Mouse (Mus musculus): Measurements from ENCODE around the gene Dnajc19. TPM values are rescaled to one million over a fixed set of nuclear protein-coding genes. Genes with fewer than 3 reads are reported as not detected.

Gene Dnajc19
- polyA plus RNA-seq (2012; rRNA removed): 67.8 and 87.7 TPM in 2 replicates

DNA sequence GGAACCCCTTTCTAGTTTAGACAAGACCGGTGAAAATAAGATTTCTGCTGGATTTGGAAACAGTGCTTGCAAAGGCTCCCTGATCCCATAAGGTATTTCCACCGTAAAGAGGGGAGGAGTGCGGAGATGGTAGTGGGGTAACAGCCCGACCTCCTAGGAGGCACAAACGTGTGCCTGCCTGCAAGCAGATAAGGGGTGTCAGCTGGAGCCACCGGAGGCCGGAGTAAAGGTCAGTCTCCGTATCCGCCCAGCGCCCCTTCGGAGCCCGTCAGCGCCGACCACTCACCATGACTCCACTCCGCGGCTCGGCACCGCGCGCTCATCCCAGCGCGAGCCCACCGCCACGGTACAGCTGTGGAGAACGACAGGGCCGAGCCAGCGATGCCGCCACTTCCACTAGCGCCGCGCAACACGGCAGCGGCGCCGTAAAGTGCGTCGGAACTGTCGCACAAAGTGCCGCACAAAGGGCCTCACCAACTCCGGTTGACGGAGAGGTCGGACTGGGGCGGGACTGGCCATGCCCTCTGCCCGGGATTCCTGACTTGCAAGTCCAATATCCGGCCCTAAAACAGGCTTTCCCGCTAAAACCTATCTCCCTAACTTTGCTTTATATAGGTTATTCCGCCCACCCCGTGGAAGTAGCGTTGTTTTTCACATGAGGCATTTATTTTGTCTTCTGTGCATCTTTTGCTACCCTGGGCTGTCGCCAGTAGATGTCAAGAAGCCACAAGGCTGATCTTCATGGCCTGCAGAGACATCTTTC lies at the start of gene Dnajc19:
Dnajc19 (minus strand) TSS at position 422 of the 763 bp plus-strand sequence.
- DNase-seq: peak; percentile 94
- H3K4me1 ChIP-seq (ENCODE audit: control insufficient read depth, insufficient read depth, low read length): peaks cover 2% of the 10 kb centered on the region; the same call in 1 of the 2 replicates
- WGBS: under 1% methylated on average over 50 of the region's 50 CpGs
- no peak for TF ChIP-seq CTCF (IDR thresholded peaks at IDR 0.05; ENCODE audit: insufficient read depth, low read length)
- peak; percentile 83; the same call in 1 of the 2 replicates for TF ChIP-seq POLR2A (IDR thresholded peaks at IDR 0.05; ENCODE audit: borderline replicate concordance, extremely low read depth, low read depth, low read length)
- H3K4me3 ChIP-seq (replicated peaks; ENCODE audit: extremely low read depth, low read depth, low read length): peak within 1 kb of the TSS; percentile 89

DNA sequence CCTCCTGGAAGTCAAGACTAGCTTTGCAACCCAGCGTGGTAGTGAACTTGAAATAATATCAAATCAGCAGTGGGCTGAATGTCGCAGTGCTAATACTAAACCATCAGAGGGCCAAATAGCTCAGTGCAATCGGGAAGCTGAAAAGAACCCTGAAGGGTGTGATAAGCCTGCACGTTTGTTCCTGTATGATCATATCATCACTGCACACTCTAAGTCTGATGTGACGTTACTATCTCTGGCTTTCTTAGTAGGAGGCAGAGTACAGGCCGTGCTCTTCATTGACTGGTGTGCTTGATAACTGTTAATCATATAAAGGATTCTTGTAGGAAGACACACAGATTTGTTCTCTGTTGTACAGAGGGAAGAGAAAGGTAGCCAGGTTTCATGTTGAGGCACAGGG lies 48.8 kb upstream of the Dnajc19 start:
- Histone ChIP-seq H3K4me3 (replicated peaks; ENCODE audit: extremely low read depth, low read depth, low read length) (no peak overlapping the region), H3K4me1 (ENCODE audit: control insufficient read depth, insufficient read depth, low read length) (no peaks in the 10 kb centered on the region)
- WGBS: 73% methylated on average over 6 of the region's 6 CpGs
- TF ChIP-seq CTCF (IDR thresholded peaks at IDR 0.05; ENCODE audit: insufficient read depth, low read length): no peak
- no peak for TF ChIP-seq POLR2A (IDR thresholded peaks at IDR 0.05; ENCODE audit: borderline replicate concordance, extremely low read depth, low read depth, low read length)
- no peak for DNase-seq

DNA sequence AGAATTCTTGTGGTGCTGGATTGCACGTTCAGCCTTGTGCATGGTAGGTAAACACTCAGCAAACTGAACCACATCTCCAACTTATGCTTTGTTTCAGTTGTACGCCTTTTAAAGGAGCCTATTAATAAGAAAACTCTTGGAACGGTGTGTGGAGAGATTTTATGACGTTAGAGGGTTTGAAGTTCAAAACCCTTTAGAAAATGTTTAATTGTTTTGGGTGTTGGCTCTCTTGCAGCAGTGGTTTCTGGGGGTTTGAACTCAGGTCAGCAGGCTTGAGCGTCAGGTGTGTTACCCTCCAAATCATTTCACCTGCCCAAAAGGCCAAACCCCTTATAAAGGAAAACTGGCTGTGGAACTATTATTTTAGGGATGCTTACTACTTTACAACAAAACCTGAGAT lies 40.2 kb upstream of the Dnajc19 start:
- no peak for TF ChIP-seq CTCF (IDR thresholded peaks at IDR 0.05; ENCODE audit: insufficient read depth, low read length)
- no peak for TF ChIP-seq POLR2A (IDR thresholded peaks at IDR 0.05; ENCODE audit: borderline replicate concordance, extremely low read depth, low read depth, low read length)

DNA sequence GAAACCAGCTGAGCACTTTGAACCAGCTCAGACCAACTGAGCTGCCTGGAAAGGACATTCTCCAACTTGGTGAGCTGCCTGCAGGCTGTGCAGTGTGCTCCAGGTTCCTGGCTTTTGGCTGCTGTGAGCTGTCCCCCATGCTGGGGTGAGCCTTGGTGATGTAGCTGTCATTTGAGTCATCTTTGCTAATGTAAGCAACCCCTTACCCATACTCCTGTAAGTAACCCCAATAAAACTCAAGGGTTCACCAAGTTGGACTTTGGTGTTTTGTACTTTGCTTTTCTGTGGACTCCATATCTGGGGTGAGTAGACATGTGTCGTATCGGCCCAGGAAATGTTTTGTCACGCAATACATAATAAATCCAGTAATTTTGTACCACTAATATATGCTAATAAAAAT lies 39.7 kb upstream of the Dnajc19 start:
- 90% methylated on average over 3 of the region's 3 CpGs for WGBS
- TF ChIP-seq POLR2A (IDR thresholded peaks at IDR 0.05; ENCODE audit: borderline replicate concordance, extremely low read depth, low read depth, low read length) (no peak), CTCF (IDR thresholded peaks at IDR 0.05; ENCODE audit: insufficient read depth, low read length) (no peak)
- DNase-seq: no peak
- H3K4me3 ChIP-seq (replicated peaks; ENCODE audit: extremely low read depth, low read depth, low read length): no peak overlapping the region
- no peaks in the 10 kb centered on the region for H3K4me1 ChIP-seq (ENCODE audit: control insufficient read depth, insufficient read depth, low read length)

More for the DNA sequence above, 40.2 kb upstream of the Dnajc19 start:
- Histone ChIP-seq H3K4me1 (ENCODE audit: control insufficient read depth, insufficient read depth, low read length) (no peaks in the 10 kb centered on the region), H3K4me3 (replicated peaks; ENCODE audit: extremely low read depth, low read depth, low read length) (no peak overlapping the region)
- WGBS: 71% methylated on average over 5 of the region's 5 CpGs
- DNase-seq: no peak

DNA sequence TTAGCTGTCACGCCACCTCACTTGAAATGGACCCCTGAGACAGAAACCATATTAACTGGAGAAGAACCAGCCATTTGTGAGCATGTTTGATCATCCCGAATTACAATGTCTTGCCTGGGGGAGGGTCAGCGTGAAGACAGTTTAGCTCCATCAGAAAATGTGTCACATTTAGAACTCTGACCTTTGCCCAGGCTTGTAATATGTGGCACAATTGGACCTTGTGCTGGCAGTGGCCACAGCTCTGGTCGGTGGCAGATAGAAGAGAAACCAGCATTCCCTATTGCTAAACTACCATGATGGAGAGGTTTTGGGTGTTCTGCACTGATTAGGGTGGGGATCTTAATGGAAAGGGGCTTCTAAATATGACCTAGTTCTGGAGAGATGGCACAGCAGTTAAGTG lies 38.7 kb upstream of the Dnajc19 start:
- Histone ChIP-seq H3K4me1 (ENCODE audit: control insufficient read depth, insufficient read depth, low read length) (no peaks in the 10 kb centered on the region), H3K4me3 (replicated peaks; ENCODE audit: extremely low read depth, low read depth, low read length) (no peak overlapping the region)
- TF ChIP-seq CTCF (IDR thresholded peaks at IDR 0.05; ENCODE audit: insufficient read depth, low read length) (no peak), POLR2A (IDR thresholded peaks at IDR 0.05; ENCODE audit: borderline replicate concordance, extremely low read depth, low read depth, low read length) (no peak)
- WGBS: 76% methylated on average over 4 of the region's 4 CpGs
- DNase-seq: no peak

DNA sequence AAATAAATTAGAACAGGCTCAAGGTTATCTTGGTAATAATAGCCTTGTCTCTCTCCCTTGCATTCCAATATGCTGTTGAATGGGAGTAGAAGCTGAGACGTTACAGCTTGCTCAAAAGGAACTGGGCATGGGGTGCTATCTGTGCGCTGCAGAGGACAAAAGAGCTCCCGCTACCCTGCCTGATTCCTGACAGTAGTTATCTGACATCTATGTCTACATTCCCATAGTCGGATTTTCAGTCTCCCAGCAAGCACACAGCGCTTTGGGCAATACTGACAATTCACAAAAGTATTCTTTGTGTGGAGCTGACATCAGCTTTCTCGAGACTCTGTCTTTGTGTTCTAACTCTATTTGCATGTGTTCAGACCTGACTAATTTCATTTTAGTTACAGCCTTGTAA lies 34.7 kb upstream of the Dnajc19 start:
- TF ChIP-seq POLR2A (IDR thresholded peaks at IDR 0.05; ENCODE audit: borderline replicate concordance, extremely low read depth, low read depth, low read length): no peak
- no peak for TF ChIP-seq CTCF (IDR thresholded peaks at IDR 0.05; ENCODE audit: insufficient read depth, low read length)
- no peak for DNase-seq
- 66% methylated on average over 6 of the region's 6 CpGs for WGBS
- Histone ChIP-seq H3K4me1 (ENCODE audit: control insufficient read depth, insufficient read depth, low read length) (no peaks in the 10 kb centered on the region), H3K4me3 (replicated peaks; ENCODE audit: extremely low read depth, low read depth, low read length) (no peak overlapping the region)

DNA sequence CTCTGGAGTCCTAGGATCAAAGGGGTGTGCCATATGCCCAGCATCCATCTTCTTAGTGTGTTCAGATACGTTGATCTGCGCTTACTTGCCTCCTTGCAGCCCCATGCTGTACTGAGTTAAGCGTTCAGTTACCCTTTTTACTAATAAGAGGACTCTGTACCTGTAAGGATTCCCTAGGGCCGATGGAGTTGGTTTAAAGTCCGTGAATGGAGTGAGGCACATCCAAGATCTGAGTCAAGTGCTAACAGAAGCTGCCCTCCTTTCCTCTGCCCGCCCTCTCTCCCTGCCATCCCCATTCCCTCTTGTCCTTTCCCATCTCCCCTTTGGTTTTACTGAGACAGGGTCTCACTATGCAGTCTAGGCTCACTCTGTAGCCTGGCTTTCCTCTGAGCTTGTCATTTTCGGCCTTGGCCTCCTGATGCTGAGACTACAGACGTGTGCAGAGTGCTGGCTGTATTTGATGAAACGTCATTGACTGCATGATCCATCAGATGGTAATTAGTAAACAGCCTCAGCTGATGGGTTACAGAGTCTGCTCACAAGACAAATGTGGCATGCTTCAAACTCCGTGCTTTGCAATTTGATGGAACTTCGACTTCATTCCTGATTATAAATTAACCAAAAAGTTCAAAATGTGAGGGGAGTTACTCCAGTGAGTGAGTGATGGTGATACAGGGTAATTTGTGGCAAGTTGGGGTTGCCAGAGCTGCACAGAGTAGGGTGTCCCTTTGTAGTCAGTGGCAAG lies 31.0 kb upstream of the Dnajc19 start:
- H3K4me3 ChIP-seq (replicated peaks; ENCODE audit: extremely low read depth, low read depth, low read length): no peak overlapping the region
- WGBS: 64% methylated on average over 11 of the region's 11 CpGs
- no peak for DNase-seq
- no peaks in the 10 kb centered on the region for H3K4me1 ChIP-seq (ENCODE audit: control insufficient read depth, insufficient read depth, low read length)
- TF ChIP-seq POLR2A (IDR thresholded peaks at IDR 0.05; ENCODE audit: borderline replicate concordance, extremely low read depth, low read depth, low read length) (no peak), CTCF (IDR thresholded peaks at IDR 0.05; ENCODE audit: insufficient read depth, low read length) (no peak)

DNA sequence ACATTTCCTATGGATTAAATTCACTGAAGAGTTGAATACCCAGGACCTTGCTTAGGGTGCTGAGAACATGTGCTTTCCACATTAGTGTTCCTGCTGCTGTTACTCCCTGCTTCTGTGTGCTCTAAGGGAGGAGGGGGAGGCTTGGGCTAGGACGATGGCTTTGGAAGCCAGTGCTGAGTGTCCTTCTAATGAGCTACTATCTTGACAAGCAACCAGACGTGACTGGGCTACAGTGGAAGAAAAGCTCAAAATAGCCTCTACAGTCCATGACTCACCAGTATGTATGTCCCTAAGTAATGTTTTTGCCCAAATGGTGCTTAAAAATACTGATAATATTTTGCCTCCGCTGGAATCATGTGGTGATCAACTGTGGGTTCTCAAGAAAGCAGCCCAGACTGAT lies 26.5 kb upstream of the Dnajc19 start:
- WGBS: 69% methylated on average over 3 of the region's 3 CpGs
- H3K4me1 ChIP-seq (ENCODE audit: control insufficient read depth, insufficient read depth, low read length): no peaks in the 10 kb centered on the region
- no peak overlapping the region for H3K4me3 ChIP-seq (replicated peaks; ENCODE audit: extremely low read depth, low read depth, low read length)
- no peak for TF ChIP-seq CTCF (IDR thresholded peaks at IDR 0.05; ENCODE audit: insufficient read depth, low read length)
- no peak for DNase-seq

DNA sequence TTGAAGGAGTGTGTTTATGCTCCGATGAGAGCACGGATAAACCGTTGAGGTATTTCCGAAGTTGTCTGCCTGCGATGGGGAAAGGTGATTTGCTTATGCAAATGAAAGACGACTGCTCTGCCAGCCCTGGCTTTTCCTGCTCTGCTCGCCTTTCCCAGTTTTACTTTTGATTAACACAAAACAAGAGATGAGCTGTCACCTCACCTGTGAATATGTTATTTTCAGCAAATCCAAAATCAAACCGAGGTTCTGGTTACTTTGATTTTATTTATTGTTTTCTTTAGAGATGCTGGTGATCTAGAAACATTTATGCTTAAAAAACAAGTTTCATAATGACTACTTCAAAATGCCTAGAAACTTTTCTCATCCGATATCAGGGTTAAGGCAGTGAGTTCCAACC lies 25.3 kb upstream of the Dnajc19 start:
- 15% methylated on average over 9 of the region's 9 CpGs for WGBS
- Histone ChIP-seq H3K4me3 (replicated peaks; ENCODE audit: extremely low read depth, low read depth, low read length) (no peak overlapping the region), H3K4me1 (ENCODE audit: control insufficient read depth, insufficient read depth, low read length) (no peaks in the 10 kb centered on the region)
- TF ChIP-seq CTCF (IDR thresholded peaks at IDR 0.05; ENCODE audit: insufficient read depth, low read length) (no peak), POLR2A (IDR thresholded peaks at IDR 0.05; ENCODE audit: borderline replicate concordance, extremely low read depth, low read depth, low read length) (no peak)
- no peak for DNase-seq
